Mouse (Mus musculus): ENCODE results near the gene Lgals9. TPM values are rescaled to one million over a fixed set of nuclear protein-coding genes. Genes with fewer than 3 reads are reported as not detected.

Gene Lgals9
- polyA plus RNA-seq, 1 experiment from 2014 or later, result 8.8 TPM

DNA sequence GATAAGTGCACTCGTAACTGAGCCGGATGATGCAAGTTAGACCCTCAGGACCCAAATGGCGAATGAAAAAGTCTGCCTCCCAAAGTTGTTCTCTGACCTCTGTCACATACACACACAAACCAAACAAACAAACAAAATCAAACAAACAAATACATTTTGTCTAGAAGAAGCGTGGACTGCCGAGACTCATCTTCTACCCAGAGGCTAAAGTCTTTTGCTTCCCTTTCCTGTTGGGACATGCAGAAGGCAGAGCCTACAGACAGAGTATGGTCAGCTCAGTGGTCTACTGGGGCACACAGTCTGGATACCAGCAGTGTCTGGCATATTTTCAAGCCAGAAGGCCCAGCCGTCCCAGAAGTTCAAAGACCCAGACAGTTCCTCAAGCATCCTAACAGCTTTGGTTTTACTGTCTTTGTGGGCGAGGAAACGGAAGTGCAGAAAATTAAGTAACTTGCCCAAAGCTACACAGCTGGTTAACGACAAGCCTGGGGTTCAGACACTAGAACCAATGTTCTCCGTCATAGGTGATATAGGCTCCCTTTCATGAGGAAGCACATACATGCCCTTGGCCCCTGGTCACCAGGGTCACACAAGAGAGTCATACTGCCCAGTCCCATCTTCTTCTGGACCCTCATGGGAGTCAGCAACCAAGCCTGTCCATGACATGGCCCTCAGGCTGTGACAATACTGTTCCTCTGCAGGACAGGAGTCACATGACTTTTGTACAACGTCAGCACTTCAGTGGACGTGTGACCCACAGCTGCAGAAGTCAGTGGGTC, 2.0 kb downstream of the Lgals9 start:
- no peaks in the 10 kb centered on the region for H3K36me3 ChIP-seq (ENCODE audit: control insufficient read depth, insufficient read depth, low read length)
- 85% methylated on average over 12 of the region's 12 CpGs for WGBS
- H3K4me2 ChIP-seq (ENCODE audit: low read depth, low read length), result no peak overlapping the region
- no peak overlapping the region for H3K9ac ChIP-seq (replicated peaks; ENCODE audit: low read depth, low read length)
- H3K27ac ChIP-seq (ENCODE audit: low read depth, low read length), result no peak overlapping the region
- no peak overlapping the region for H3K4me3 ChIP-seq (ENCODE audit: low read depth, low read length)
- no peaks in the 10 kb centered on the region for H3K27me3 ChIP-seq (ENCODE audit: control insufficient read depth, insufficient read depth, low read length)
- H3K9me3 ChIP-seq (ENCODE audit: control insufficient read depth, low read length), result no peaks in the 10 kb centered on the region
- no peaks in the 10 kb centered on the region for H3K4me1 ChIP-seq (ENCODE audit: control insufficient read depth, insufficient read depth, low read length)
- no peak for ATAC-seq (ENCODE audit: low read depth)

DNA sequence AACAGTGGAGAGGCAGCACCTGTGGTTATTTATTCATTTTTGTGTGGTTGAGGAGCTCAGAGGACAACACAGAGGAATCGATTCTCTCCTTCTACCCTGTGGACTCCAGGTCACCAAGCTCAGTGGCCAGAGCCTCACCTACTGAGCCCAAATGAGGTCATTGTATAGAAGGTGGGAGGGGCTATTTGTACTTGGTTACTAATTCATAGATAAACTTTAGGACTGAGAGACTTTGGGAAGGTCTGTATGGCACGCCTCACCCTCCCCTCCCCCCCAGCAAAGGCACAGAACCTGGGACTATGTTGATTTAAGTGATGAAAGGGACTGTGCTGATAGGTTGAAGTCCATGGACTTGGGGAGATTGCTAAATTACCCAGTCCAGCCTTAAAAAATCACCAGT, 2.7 kb downstream of the Lgals9 start:
- Histone ChIP-seq H3K27me3 (ENCODE audit: control insufficient read depth, insufficient read depth, low read length) (no peaks in the 10 kb centered on the region), H3K36me3 (ENCODE audit: control insufficient read depth, insufficient read depth, low read length) (no peaks in the 10 kb centered on the region), H3K27ac (ENCODE audit: low read depth, low read length) (no peak overlapping the region), H3K4me3 (ENCODE audit: low read depth, low read length) (no peak overlapping the region), H3K9ac (replicated peaks; ENCODE audit: low read depth, low read length) (no peak overlapping the region), H3K4me2 (ENCODE audit: low read depth, low read length) (no peak overlapping the region), H3K4me1 (ENCODE audit: control insufficient read depth, insufficient read depth, low read length) (no peaks in the 10 kb centered on the region), H3K9me3 (ENCODE audit: control insufficient read depth, low read length) (no peaks in the 10 kb centered on the region)
- 91% methylated on average over 2 of the region's 2 CpGs for WGBS
- ATAC-seq (ENCODE audit: low read depth), result no peak

DNA sequence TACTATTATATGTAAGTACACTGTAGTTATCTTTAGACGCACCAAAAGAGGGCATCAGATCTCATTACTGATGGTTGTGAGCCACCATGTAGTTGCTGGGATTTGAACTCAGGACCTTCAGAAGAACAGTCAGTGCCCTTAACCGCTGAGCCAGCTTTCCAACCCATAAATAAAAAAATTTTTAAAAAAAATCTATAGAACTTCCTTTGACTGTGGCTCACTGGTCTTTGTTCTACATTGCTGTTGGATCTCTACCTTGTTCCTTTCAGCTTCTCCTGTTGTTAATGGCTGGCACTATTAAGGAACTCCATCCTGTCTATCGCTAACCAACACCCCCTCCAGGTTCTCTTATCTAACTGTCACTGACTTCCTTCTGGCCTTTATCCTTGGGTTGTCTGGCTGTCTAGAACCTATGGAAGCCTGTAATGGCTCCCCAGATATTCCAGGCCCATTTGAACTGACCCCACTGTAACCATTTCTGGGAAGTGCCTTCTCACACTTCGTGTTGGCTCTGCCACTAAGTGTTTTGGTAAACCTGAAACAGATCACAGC, 4.6 kb downstream of the Lgals9 start:
- ATAC-seq (ENCODE audit: low read depth), result no peak
- Histone ChIP-seq H3K9me3 (ENCODE audit: control insufficient read depth, low read length) (no peaks in the 10 kb centered on the region), H3K27ac (ENCODE audit: low read depth, low read length) (no peak overlapping the region), H3K4me1 (ENCODE audit: control insufficient read depth, insufficient read depth, low read length) (no peaks in the 10 kb centered on the region), H3K4me3 (ENCODE audit: low read depth, low read length) (no peak overlapping the region), H3K27me3 (ENCODE audit: control insufficient read depth, insufficient read depth, low read length) (no peaks in the 10 kb centered on the region), H3K9ac (replicated peaks; ENCODE audit: low read depth, low read length) (no peak overlapping the region), H3K4me2 (ENCODE audit: low read depth, low read length) (no peak overlapping the region), H3K36me3 (ENCODE audit: control insufficient read depth, insufficient read depth, low read length) (no peaks in the 10 kb centered on the region)
- 80% methylated on average over 4 of the region's 4 CpGs for WGBS

DNA sequence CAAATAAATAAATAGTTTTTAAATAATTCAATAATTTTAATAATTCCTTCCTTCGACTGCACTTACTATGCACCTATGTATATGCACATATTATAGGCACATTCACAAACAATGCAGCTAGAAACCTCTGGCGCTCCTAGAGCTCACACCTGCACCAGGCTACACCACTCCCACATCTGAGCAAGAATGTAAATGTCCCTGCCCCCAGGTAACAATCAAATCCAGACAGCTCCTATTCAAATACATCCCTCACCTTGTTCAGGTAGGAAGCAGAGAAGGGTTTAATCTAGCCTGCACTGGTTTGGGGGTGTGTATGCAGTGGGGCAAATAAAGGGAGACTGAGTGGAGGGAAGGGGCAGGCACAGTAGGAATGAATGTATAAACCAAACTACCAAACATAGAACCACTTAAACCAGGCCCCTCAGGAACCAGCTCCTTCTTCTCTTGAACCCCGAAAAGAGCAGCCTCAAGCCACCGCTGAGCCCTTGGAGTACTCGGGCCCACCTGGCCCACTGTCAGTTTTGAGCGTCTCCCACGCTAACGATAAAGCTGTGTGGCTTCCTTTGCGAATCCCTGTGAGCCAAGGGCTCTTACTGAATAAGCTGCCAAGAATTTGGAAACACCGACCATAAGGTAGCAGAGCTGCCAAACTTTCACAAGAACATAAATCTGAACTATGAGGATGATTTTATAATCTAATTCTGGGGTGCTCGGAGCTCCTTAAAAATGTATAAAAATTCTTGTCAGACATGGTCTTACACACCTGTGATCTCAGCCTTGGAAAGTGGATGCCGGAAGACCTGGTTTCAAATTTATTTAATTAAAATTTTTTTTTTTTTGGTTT, 6.3 kb downstream of the Lgals9 start:
- Histone ChIP-seq H3K9me3 (ENCODE audit: control insufficient read depth, low read length) (no peaks in the 10 kb centered on the region), H3K4me1 (ENCODE audit: control insufficient read depth, insufficient read depth, low read length) (no peaks in the 10 kb centered on the region), H3K4me2 (ENCODE audit: low read depth, low read length) (no peak overlapping the region), H3K4me3 (ENCODE audit: low read depth, low read length) (no peak overlapping the region), H3K27me3 (ENCODE audit: control insufficient read depth, insufficient read depth, low read length) (no peaks in the 10 kb centered on the region), H3K27ac (ENCODE audit: low read depth, low read length) (no peak overlapping the region), H3K9ac (replicated peaks; ENCODE audit: low read depth, low read length) (no peak overlapping the region), H3K36me3 (ENCODE audit: control insufficient read depth, insufficient read depth, low read length) (no peaks in the 10 kb centered on the region)
- WGBS, result 84% methylated on average over 12 of the region's 12 CpGs
- no peak for ATAC-seq (ENCODE audit: low read depth)

DNA sequence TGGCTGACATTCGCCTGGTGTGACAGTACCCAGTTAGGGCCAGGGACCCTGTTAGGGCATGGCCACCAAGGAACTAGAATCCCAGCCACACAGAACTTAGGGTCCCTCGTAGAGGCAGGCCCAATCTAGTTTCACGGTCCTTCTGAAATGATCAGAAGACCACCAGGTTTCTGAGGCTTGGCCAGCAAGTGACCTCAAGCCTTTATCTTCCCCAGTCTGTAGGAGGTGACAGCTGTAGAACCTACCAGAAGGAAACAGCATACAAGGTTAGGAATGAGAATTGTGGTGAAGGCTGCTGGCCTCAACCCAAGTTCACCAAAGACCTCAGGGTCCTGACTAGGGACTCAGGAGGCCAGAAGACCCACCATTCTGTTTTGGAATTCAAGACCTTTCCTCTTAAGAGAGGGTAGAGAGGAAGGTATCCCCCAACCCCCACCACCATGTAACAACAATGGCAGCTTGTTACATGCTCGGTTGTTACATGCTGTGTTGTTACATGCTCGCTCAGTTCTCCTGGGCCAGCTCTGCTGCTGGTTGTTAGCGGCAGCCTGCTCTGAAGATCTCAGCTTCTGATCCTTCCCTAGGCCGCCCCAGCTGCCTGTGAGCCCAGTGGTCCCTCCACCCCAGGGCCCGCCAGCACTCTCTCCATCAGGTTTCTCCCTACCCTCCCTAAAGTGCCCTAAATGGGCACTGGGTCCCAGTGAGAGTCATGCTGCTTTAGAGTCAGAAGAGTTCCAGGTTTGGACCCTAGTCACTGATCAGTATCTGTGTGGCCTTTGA, 7.8 kb downstream of the Lgals9 start:
- Histone ChIP-seq H3K36me3 (ENCODE audit: control insufficient read depth, insufficient read depth, low read length) (no peaks in the 10 kb centered on the region), H3K9me3 (ENCODE audit: control insufficient read depth, low read length) (no peaks in the 10 kb centered on the region), H3K27me3 (ENCODE audit: control insufficient read depth, insufficient read depth, low read length) (no peaks in the 10 kb centered on the region), H3K4me1 (ENCODE audit: control insufficient read depth, insufficient read depth, low read length) (peaks cover 4% of the 10 kb centered on the region; the same call in 1 of the 2 replicates), H3K27ac (ENCODE audit: low read depth, low read length) (no peak overlapping the region), H3K9ac (replicated peaks; ENCODE audit: low read depth, low read length) (no peak overlapping the region), H3K4me2 (ENCODE audit: low read depth, low read length) (no peak overlapping the region), H3K4me3 (ENCODE audit: low read depth, low read length) (no peak overlapping the region)
- 84% methylated on average over 8 of the region's 8 CpGs for WGBS
- ATAC-seq (ENCODE audit: low read depth), result no peak

DNA sequence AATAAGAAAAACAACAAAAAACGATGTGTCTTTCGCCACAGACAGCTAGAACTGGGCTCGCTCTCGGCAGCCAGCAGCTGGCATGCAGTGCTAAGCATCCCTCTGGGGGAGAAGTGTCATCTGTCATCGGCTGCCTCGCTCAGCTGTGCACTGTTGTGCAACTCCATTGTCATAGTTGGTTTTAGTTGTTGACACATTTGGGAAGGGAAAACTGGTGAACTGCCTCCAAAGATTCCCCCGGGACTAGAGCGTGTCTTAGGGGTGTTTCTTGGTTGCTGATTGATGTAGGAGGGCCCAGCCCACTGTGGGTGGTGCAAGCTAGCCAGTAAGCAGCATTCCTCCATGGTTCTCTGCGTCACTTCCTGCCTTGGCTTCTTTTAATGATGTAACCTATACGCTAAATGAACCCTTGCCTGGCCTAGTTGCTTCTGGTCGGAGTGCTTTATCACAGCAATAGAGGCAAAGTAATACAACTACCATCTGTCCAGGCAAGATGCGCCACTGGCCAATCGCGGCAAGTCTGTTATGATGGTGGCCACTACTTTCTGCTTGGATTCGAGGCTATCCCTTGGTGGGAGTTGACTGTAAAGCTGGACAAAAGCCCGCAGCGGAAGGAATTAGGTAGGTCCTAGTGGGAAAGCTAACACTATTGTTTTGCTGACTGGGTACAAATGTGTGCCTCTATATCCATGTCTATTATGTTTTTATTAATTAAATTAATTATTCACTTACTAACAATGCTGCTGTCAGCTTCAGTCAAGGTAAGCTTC, 11.2 kb downstream of the Lgals9 start:
- 50% methylated on average over 17 of the region's 17 CpGs for WGBS
- 0 out of 2 replicates have a peak overlapping the region, but pooled peaks have one; percentile 11 for H3K4me2 ChIP-seq (ENCODE audit: low read depth, low read length)
- ATAC-seq (ENCODE audit: low read depth), result peak; percentile 73; the same call in 1 of the 2 replicates
- H3K4me1 ChIP-seq (ENCODE audit: control insufficient read depth, insufficient read depth, low read length), result peaks cover 4% of the 10 kb centered on the region; the same call in 1 of the 2 replicates
- H3K36me3 ChIP-seq (ENCODE audit: control insufficient read depth, insufficient read depth, low read length), result no peaks in the 10 kb centered on the region
- no peaks in the 10 kb centered on the region for H3K27me3 ChIP-seq (ENCODE audit: control insufficient read depth, insufficient read depth, low read length)
- no peaks in the 10 kb centered on the region for H3K9me3 ChIP-seq (ENCODE audit: control insufficient read depth, low read length)
- H3K27ac ChIP-seq (ENCODE audit: low read depth, low read length), result peak overlapping the region; percentile 52; the same call in 1 of the 2 replicates
- no peak overlapping the region for H3K4me3 ChIP-seq (ENCODE audit: low read depth, low read length)
- H3K9ac ChIP-seq (replicated peaks; ENCODE audit: low read depth, low read length), result no peak overlapping the region

DNA sequence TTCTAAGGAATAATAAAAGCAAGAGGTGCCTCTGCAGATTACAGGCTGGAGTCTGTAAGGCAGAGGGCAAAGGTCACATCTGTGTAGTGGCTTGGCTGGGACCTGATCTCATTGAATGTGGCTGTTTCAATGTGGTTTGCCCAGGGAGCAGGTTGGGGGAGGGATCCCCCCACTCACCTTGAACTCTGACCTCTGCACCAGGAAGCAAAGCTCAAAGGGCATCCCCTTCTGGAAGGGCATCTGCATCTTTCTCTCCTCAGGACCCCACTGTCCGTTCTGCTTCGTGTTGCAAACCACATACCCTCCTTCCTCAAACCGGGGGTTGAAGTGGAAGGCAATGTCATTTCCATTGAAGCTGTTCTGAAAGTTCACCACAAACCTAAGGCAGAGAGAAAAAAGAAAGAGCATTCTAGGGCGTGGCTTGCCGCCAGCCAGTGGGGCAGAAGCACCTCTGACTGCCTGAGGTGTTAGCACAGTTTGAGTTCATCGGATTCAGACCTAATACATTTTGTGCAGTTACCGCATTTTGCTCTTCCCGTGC, 11.9 kb downstream of the Lgals9 start:
- H3K4me1 ChIP-seq (ENCODE audit: control insufficient read depth, insufficient read depth, low read length), result peaks cover 4% of the 10 kb centered on the region; the same call in 1 of the 2 replicates
- no peak for ATAC-seq (ENCODE audit: low read depth)
- 46% methylated on average over 8 of the region's 8 CpGs for WGBS
- no peak overlapping the region for H3K9ac ChIP-seq (replicated peaks; ENCODE audit: low read depth, low read length)
- no peaks in the 10 kb centered on the region for H3K36me3 ChIP-seq (ENCODE audit: control insufficient read depth, insufficient read depth, low read length)
- no peaks in the 10 kb centered on the region for H3K9me3 ChIP-seq (ENCODE audit: control insufficient read depth, low read length)
- peak overlapping the region; percentile 52; the same call in 1 of the 2 replicates for H3K27ac ChIP-seq (ENCODE audit: low read depth, low read length)
- H3K4me3 ChIP-seq (ENCODE audit: low read depth, low read length), result no peak overlapping the region
- 0 out of 2 replicates have a peak overlapping the region, but pooled peaks have one; percentile 11 for H3K4me2 ChIP-seq (ENCODE audit: low read depth, low read length)
- no peaks in the 10 kb centered on the region for H3K27me3 ChIP-seq (ENCODE audit: control insufficient read depth, insufficient read depth, low read length)

DNA sequence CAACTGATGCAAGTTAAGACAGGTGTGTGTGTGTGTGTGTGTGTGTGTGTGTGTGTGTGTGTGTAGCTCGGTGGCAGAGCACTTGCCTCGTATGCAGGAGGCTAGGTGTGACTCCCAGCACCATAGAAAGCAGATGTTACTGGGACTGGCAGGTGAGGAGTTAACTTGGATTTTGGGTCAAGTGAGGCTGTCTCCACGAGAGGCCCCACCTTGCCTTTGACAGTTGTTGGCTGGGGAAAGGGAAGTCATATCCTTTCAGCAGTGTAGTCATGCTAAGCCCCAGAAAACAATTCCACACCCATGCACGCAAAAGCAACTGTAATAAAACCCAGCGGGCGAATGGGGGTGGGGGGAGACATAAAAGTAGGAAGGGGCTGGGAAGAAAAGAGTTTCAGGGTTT, 12.4 kb downstream of the Lgals9 start:
- Histone ChIP-seq H3K4me2 (ENCODE audit: low read depth, low read length) (no peak overlapping the region), H3K27me3 (ENCODE audit: control insufficient read depth, insufficient read depth, low read length) (no peaks in the 10 kb centered on the region), H3K9ac (replicated peaks; ENCODE audit: low read depth, low read length) (no peak overlapping the region), H3K27ac (ENCODE audit: low read depth, low read length) (no peak overlapping the region), H3K9me3 (ENCODE audit: control insufficient read depth, low read length) (no peaks in the 10 kb centered on the region), H3K36me3 (ENCODE audit: control insufficient read depth, insufficient read depth, low read length) (no peaks in the 10 kb centered on the region), H3K4me3 (ENCODE audit: low read depth, low read length) (no peak overlapping the region), H3K4me1 (ENCODE audit: control insufficient read depth, insufficient read depth, low read length) (peaks cover 4% of the 10 kb centered on the region; the same call in 1 of the 2 replicates)
- WGBS, result 31% methylated on average over 6 of the region's 6 CpGs
- no peak for ATAC-seq (ENCODE audit: low read depth)

Measured in neural tube, embryonic 14.5 days (tissue).